Mouse (Mus musculus) gastrocnemius, postnatal 36 days (tissue): ENCODE data around the gene Omd. TPM values are rescaled to one million over a fixed set of nuclear protein-coding genes. Genes with fewer than 3 reads are reported as not detected.
A peak's percentile ranks its signal among the peaks of the same experiment; 100 is the strongest.

Experiments
- DNase-seq, 2 experiments: peaks; one replicate each; pipeline ENCODE4 v3.0.0; 2022
- intact Hi-C: fragments of 180-260 bp; cut with DNase I; formaldehyde crosslinking; loops from one replicate; pipeline ENCODE4 v1.15.1; 2025
- total RNA-seq, 2 experiments: library from RNA; stranded (reverse); gene quantifications; 2 replicates each; pipeline ENCODE4 v1.2.3; 2021

The Omd gene
- total RNA-seq, 2 experiments from 2014 or later, result 2.0 to 2.1 TPM

DNA sequence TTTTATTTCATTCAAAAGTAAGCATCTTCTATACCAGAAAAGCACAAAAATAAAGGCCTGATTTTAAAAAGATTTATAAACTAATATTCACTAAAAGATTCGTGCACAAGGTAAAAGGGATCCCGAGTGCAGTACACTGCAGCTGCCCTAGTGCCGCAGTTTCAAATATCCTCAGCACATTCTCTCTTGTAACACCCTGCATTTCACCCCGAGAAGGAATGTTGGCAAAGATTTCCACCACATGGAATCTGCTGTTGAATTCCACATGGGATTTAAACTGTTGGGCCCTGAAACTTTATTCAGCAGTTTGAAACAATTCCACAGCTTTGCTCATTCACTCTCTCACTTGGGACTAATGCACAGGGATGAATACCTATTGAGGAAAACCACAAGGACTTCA, 25.5 kb downstream of the Omd start, which contains the start of gene Ogn:
TSS of gene Ogn (plus strand) at position 333 of the 400 bp plus-strand sequence.
- intact Hi-C loops, result no loop called here
- peak in 1 of 2 experiments; percentile 35 for DNase-seq

DNA sequence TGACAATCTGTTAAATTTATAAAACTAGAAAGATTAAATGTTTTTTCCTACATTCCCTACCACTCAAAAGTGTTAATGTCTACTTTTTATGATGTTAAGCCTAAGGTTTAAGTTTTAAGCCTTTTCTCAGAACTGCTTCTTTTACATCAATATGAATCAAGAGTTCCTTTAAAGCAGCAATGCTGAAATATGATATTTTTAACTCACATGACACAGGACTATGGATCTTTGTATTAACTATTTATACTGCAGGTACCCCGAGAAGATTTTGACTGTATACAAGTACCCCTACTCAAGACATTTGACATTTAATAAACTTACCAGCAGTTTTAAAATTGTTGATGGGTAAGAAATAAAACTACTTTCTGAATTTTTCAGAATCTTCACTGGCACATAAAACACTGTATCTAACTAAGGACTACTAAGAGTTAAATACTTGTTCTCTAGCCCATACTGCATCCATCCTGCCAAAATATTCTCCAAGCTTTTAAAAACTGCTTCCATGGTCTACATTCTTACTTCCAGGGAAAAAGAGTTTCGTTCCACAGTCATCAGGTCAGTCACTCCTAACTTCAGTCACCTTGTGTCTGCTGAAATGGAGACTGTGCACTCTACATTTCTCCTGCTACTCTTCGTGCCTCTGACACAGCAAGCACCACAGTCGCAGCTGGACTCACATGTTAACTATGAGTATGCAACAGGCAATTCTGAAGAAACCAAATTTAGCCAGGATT, 26.5 kb downstream of the Omd start:
- intact Hi-C loops, result no loop called here
- DNase-seq, result no peak

DNA sequence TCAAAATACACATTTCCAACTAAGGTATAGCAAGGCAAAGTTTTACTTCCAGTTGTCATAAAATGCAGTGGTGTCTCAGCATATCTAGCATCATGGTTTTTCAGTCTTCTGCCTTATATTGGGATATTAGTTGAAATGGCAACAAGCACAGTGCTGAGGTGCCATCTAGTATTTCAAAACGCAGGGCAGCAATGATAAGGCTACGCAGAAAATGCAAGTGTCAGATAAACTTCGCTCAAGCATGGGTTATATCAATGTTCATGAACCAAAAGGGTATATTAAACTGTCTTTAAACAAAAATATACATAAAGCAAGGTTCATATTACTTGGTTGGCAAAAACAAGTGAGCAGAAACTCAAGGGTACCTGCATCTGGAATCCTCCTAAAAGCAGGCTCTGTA, 34.8 kb downstream of the Omd start:
- no peak for DNase-seq

DNA sequence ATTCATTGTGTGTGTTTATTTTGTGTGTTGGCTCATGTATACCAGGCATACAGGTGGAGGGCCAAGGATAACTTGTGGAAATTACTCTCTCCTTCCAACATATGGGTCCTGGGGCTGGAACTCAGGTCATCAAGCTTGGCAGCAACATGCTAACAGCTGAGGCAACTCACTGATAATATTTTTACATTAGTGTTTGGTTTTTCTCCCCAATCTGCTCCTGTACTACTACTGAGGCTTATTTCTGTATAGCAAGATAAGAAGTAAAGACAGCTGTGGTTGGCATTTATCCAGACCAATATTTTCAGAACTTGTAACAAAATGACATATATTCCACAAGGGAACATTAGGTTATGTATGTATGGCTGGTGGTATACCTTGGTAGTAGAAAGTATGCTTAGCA, 36.1 kb downstream of the Omd start:
- DNase-seq, result no peak
- intact Hi-C loops, result no loop called here

More for the DNA sequence above, 34.8 kb downstream of the Omd start:
- intact Hi-C loops, result no loop called here

DNA sequence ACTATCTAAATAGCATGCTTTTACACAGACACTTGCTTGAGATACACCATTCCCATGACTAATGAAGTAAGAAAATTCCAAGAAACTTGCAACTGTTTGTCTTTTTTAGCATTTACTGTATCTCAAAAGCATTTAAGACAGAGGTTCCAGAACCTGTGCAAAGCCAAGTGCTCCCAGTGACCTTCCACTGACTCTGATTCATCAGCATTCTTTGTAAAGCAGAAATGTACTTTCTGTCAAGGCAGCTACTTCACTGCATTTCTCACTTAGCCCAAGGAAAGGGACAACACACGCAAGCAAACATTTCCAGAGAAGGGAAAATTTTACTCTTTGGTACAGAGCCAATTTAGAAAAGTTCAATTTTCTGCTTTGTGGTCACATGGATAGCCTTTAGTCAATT, 41.0 kb downstream of the Omd start:
- intact Hi-C loops, result no loop called here
- no peak for DNase-seq

DNA sequence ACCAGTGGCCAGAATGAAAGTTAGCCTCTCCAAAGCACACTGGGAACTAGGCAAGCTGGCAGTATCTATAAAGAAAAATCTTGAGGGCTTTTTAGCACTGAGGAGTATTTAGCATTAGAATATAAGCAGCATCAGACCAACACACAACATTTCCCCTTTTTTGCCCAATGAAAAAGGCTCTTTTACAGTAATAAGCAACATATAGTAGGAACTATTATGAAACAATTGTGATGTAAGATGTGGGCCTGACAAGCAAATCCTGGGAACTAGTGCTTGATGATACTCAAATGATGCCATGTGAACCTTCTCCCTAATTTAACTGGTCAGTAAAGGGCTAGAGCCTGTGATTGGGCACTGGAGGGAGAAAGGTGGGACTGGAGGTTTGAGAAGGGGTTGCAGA, 45.9 kb downstream of the Omd start:
- intact Hi-C loops, result no loop called here
- no peak for DNase-seq

DNA sequence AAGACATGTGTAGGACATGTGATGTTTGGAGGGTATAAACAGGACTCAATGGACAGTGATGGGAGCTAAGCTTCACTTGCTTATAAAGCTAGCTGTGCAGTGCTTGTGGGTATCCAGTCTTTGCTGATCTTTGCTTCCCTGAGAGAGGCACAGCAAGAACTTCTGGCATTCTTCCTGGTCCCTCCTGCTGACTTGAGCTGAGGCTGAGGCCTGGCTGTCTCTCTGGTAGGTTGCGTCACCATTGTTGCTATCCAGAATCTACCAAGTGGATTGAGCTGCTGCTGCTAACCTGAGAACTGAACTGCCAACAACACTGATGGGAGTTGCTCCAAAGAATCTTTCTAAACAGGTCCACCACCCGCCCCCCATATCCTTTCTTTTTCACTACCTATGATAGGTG, 46.8 kb downstream of the Omd start:
- DNase-seq, result no peak
- intact Hi-C loops, result no loop called here

DNA sequence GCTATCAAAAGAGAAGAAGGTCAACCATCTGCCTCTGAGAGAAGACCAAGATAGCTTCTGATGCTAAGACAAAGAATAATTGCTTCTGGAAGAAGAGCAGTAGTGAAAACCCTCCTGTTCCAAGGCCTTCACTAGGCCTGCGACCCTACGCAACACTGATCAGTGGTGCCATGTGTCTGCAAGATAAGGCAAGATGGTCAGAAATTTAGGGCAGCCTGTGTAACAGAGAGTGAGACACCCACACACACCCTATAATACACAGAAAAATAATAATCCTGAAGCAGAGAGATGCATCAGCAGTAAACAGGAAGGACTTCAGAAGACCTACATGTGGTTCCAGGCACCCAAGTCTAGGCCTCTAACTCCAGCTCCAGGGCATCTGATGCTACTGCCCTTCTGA, 57.7 kb downstream of the Omd start:
- DNase-seq, result no peak
- intact Hi-C loops, result loop anchor here (10.0 kb wide), 1 partner anchor 315 kb away; the partner anchor contains the start of gene Fgd3

Other genes with a start within 250 kb of the Omd start
- 10 to 100 TPM; 23.3 to 24.5 TPM for gene Bicd2, start 240.9 kb upstream of the Omd start, total RNA-seq
- gene Ippk, start 161.2 kb upstream of the Omd start, total RNA-seq, result 1 to 10 TPM; 5.3 to 5.6 TPM
- 1 to 10 TPM; 1.3 to 2.0 TPM for gene Tes3-ps, start 89.1 kb upstream of the Omd start, total RNA-seq
- gene Ecm2, start 77.7 kb upstream of the Omd start, total RNA-seq, result 1 to 10 TPM; 7.7 to 9.5 TPM
- 10 to 100 TPM; 18.0 to 20.4 TPM for gene Aspn, start 38.0 kb upstream of the Omd start, total RNA-seq
- 10 to 100 TPM; 23.1 to 26.8 TPM for gene Ogn, start 25.6 kb downstream of the Omd start, total RNA-seq
- gene Cenpp, start 70.3 kb downstream of the Omd start, total RNA-seq, result 1 to 10 TPM in 1 of 2 experiments, under 1 TPM in 1; 0.86 to 1.7 TPM
- gene Nol8, start 70.6 kb downstream of the Omd start, total RNA-seq, result 10 to 100 TPM in 1 of 2 experiments, 1 to 10 TPM in 1; 8.1 to 12.2 TPM
- 10 to 100 TPM; 75.9 to 76.2 TPM for gene Iars, start 99.6 kb downstream of the Omd start, total RNA-seq
- gene Gm30302, start 216.5 kb downstream of the Omd start, total RNA-seq, result not detected